Mouse (Mus musculus): Measurements from ENCODE around the gene Vapa. TPM values are rescaled to one million over a fixed set of nuclear protein-coding genes. Genes with fewer than 3 reads are reported as not detected.

Vapa gene
- polyA plus RNA-seq, 1 experiment from 2014 or later, result 163 TPM

GRCm38 (mm10) chr17:65613142-65613462, 253 bp downstream of the Vapa start:
- peak overlapping the region; percentile 100 for H3K9ac ChIP-seq (ENCODE audit: low read depth, low read length)
- H3K27me3 ChIP-seq (replicated peaks; ENCODE audit: control insufficient read depth, insufficient read depth, low read length), result no peaks in the 10 kb centered on the region
- DNase-seq (ENCODE audit: low spot score) (no peak), ATAC-seq (replicated peaks; ENCODE audit: low FRiP score) (peak; percentile 63)
- H3K9me3 ChIP-seq (ENCODE audit: control insufficient read depth, low read length), result no peaks in the 10 kb centered on the region
- H3K4me1 ChIP-seq (replicated peaks; ENCODE audit: control insufficient read depth, insufficient read depth, low read length), result peaks cover 33% of the 10 kb centered on the region
- H3K27ac ChIP-seq (ENCODE audit: low read depth, low read length), result peak overlapping the region; percentile 97
- no peaks in the 10 kb centered on the region for H3K36me3 ChIP-seq (ENCODE audit: control insufficient read depth, insufficient read depth, low read length)
- H3K4me3 ChIP-seq (ENCODE audit: low read depth, low read length), result peak overlapping the region; percentile 99
- peak overlapping the region; percentile 87 for H3K4me2 ChIP-seq
- WGBS, result under 1% methylated on average over 42 of the region's 42 CpGs

GRCm38 (mm10) chr17:65612391-65613141, 789 bp downstream of the Vapa start:
- under 1% methylated on average over 63 of the region's 91 CpGs for WGBS
- Histone ChIP-seq H3K27ac (ENCODE audit: low read depth, low read length) (peak overlapping the region; percentile 97), H3K36me3 (ENCODE audit: control insufficient read depth, insufficient read depth, low read length) (no peaks in the 10 kb centered on the region), H3K9ac (ENCODE audit: low read depth, low read length) (peak overlapping the region; percentile 100), H3K4me2 (peak overlapping the region; percentile 87), H3K9me3 (ENCODE audit: control insufficient read depth, low read length) (no peaks in the 10 kb centered on the region), H3K27me3 (replicated peaks; ENCODE audit: control insufficient read depth, insufficient read depth, low read length) (no peaks in the 10 kb centered on the region), H3K4me1 (replicated peaks; ENCODE audit: control insufficient read depth, insufficient read depth, low read length) (peaks cover 39% of the 10 kb centered on the region), H3K4me3 (ENCODE audit: low read depth, low read length) (peak overlapping the region; percentile 99)
- peak; percentile 58 for DNase-seq (ENCODE audit: low spot score)
- ATAC-seq (replicated peaks; ENCODE audit: low FRiP score), result peak; percentile 34

- ATAC-seq (replicated peaks; ENCODE audit: low FRiP score), result no peak
- DNase-seq (ENCODE audit: low spot score), result no peak
- 12% methylated on average over 4 of the region's 4 CpGs for WGBS
- Histone ChIP-seq H3K4me3 (ENCODE audit: low read depth, low read length) (peak overlapping the region; percentile 99), H3K4me1 (replicated peaks; ENCODE audit: control insufficient read depth, insufficient read depth, low read length) (peaks cover 47% of the 10 kb centered on the region), H3K9me3 (ENCODE audit: control insufficient read depth, low read length) (no peaks in the 10 kb centered on the region), H3K36me3 (ENCODE audit: control insufficient read depth, insufficient read depth, low read length) (no peaks in the 10 kb centered on the region), H3K4me2 (peak overlapping the region; percentile 87), H3K27me3 (replicated peaks; ENCODE audit: control insufficient read depth, insufficient read depth, low read length) (no peaks in the 10 kb centered on the region), H3K27ac (ENCODE audit: low read depth, low read length) (no peak overlapping the region), H3K9ac (ENCODE audit: low read depth, low read length) (peak overlapping the region; percentile 100)
These were observed 1.6 kb downstream of the Vapa start for GRCm38 (mm10) chr17:65611721-65612120.

GRCm38 (mm10) chr17:65608743-65609142, 4.6 kb downstream of the Vapa start:
- Histone ChIP-seq H3K4me3 (ENCODE audit: low read depth, low read length) (no peak overlapping the region), H3K27me3 (replicated peaks; ENCODE audit: control insufficient read depth, insufficient read depth, low read length) (no peaks in the 10 kb centered on the region), H3K4me2 (peak overlapping the region; percentile 51), H3K4me1 (replicated peaks; ENCODE audit: control insufficient read depth, insufficient read depth, low read length) (peaks cover 67% of the 10 kb centered on the region), H3K27ac (ENCODE audit: low read depth, low read length) (no peak overlapping the region), H3K9me3 (ENCODE audit: control insufficient read depth, low read length) (no peaks in the 10 kb centered on the region), H3K36me3 (ENCODE audit: control insufficient read depth, insufficient read depth, low read length) (no peaks in the 10 kb centered on the region), H3K9ac (ENCODE audit: low read depth, low read length) (no peak overlapping the region)
- 31% methylated on average over 5 of the region's 5 CpGs for WGBS
- no peak for ATAC-seq (replicated peaks; ENCODE audit: low FRiP score)
- no peak for DNase-seq (ENCODE audit: low spot score)

GRCm38 (mm10) chr17:65608312-65608687, 5.1 kb downstream of the Vapa start:
- 76% methylated on average over 2 of the region's 2 CpGs for WGBS
- H3K4me2 ChIP-seq, result peak overlapping the region; percentile 51
- no peaks in the 10 kb centered on the region for H3K36me3 ChIP-seq (ENCODE audit: control insufficient read depth, insufficient read depth, low read length)
- H3K27me3 ChIP-seq (replicated peaks; ENCODE audit: control insufficient read depth, insufficient read depth, low read length), result no peaks in the 10 kb centered on the region
- no peak for ATAC-seq (replicated peaks; ENCODE audit: low FRiP score)
- DNase-seq (ENCODE audit: low spot score), result no peak
- peaks cover 68% of the 10 kb centered on the region for H3K4me1 ChIP-seq (replicated peaks; ENCODE audit: control insufficient read depth, insufficient read depth, low read length)
- H3K9ac ChIP-seq (ENCODE audit: low read depth, low read length), result no peak overlapping the region
- H3K4me3 ChIP-seq (ENCODE audit: low read depth, low read length), result no peak overlapping the region
- H3K27ac ChIP-seq (ENCODE audit: low read depth, low read length), result no peak overlapping the region
- no peaks in the 10 kb centered on the region for H3K9me3 ChIP-seq (ENCODE audit: control insufficient read depth, low read length)

- Histone ChIP-seq H3K27ac (ENCODE audit: low read depth, low read length) (peak overlapping the region; percentile 33; the same call in 1 of the 2 replicates), H3K9ac (ENCODE audit: low read depth, low read length) (no peak overlapping the region), H3K36me3 (ENCODE audit: control insufficient read depth, insufficient read depth, low read length) (no peaks in the 10 kb centered on the region), H3K4me1 (replicated peaks; ENCODE audit: control insufficient read depth, insufficient read depth, low read length) (peaks cover 72% of the 10 kb centered on the region), H3K4me3 (ENCODE audit: low read depth, low read length) (no peak overlapping the region), H3K27me3 (replicated peaks; ENCODE audit: control insufficient read depth, insufficient read depth, low read length) (no peaks in the 10 kb centered on the region), H3K4me2 (peak overlapping the region; percentile 51), H3K9me3 (ENCODE audit: control insufficient read depth, low read length) (no peaks in the 10 kb centered on the region)
- ATAC-seq (replicated peaks; ENCODE audit: low FRiP score) (no peak), DNase-seq (ENCODE audit: low spot score) (no peak)
- WGBS, result 42% methylated on average over 7 of the region's 7 CpGs
These were observed 5.6 kb downstream of the Vapa start for GRCm38 (mm10) chr17:65607574-65608311.

GRCm38 (mm10) chr17:65606014-65606413, 7.3 kb downstream of the Vapa start:
- DNase-seq (ENCODE audit: low spot score) (no peak), ATAC-seq (replicated peaks; ENCODE audit: low FRiP score) (peak; percentile 92)
- peak overlapping the region; percentile 54 for H3K27ac ChIP-seq (ENCODE audit: low read depth, low read length)
- H3K36me3 ChIP-seq (ENCODE audit: control insufficient read depth, insufficient read depth, low read length), result no peaks in the 10 kb centered on the region
- H3K9me3 ChIP-seq (ENCODE audit: control insufficient read depth, low read length), result no peaks in the 10 kb centered on the region
- no peaks in the 10 kb centered on the region for H3K27me3 ChIP-seq (replicated peaks; ENCODE audit: control insufficient read depth, insufficient read depth, low read length)
- peak overlapping the region; percentile 51 for H3K4me2 ChIP-seq
- no peak overlapping the region for H3K4me3 ChIP-seq (ENCODE audit: low read depth, low read length)
- no peak overlapping the region for H3K9ac ChIP-seq (ENCODE audit: low read depth, low read length)
- 42% methylated on average over 4 of the region's 4 CpGs for WGBS
- H3K4me1 ChIP-seq (replicated peaks; ENCODE audit: control insufficient read depth, insufficient read depth, low read length), result peaks cover 75% of the 10 kb centered on the region

- H3K4me3 ChIP-seq (ENCODE audit: low read depth, low read length), result no peak overlapping the region
- no peaks in the 10 kb centered on the region for H3K27me3 ChIP-seq (replicated peaks; ENCODE audit: control insufficient read depth, insufficient read depth, low read length)
- ATAC-seq (replicated peaks; ENCODE audit: low FRiP score) (no peak), DNase-seq (ENCODE audit: low spot score) (no peak)
- peaks cover 67% of the 10 kb centered on the region for H3K4me1 ChIP-seq (replicated peaks; ENCODE audit: control insufficient read depth, insufficient read depth, low read length)
- no peak overlapping the region for H3K4me2 ChIP-seq
- H3K9ac ChIP-seq (ENCODE audit: low read depth, low read length), result no peak overlapping the region
- H3K9me3 ChIP-seq (ENCODE audit: control insufficient read depth, low read length), result no peaks in the 10 kb centered on the region
- H3K36me3 ChIP-seq (ENCODE audit: control insufficient read depth, insufficient read depth, low read length), result no peaks in the 10 kb centered on the region
- H3K27ac ChIP-seq (ENCODE audit: low read depth, low read length), result no peak overlapping the region
These were observed 8.5 kb downstream of the Vapa start for GRCm38 (mm10) chr17:65604892-65605291.

GRCm38 (mm10) chr17:65604315-65604714, 9.0 kb downstream of the Vapa start:
- Histone ChIP-seq H3K9me3 (ENCODE audit: control insufficient read depth, low read length) (no peaks in the 10 kb centered on the region), H3K4me1 (replicated peaks; ENCODE audit: control insufficient read depth, insufficient read depth, low read length) (peaks cover 64% of the 10 kb centered on the region), H3K4me3 (ENCODE audit: low read depth, low read length) (no peak overlapping the region), H3K36me3 (ENCODE audit: control insufficient read depth, insufficient read depth, low read length) (no peaks in the 10 kb centered on the region), H3K27ac (ENCODE audit: low read depth, low read length) (no peak overlapping the region), H3K4me2 (no peak overlapping the region), H3K27me3 (replicated peaks; ENCODE audit: control insufficient read depth, insufficient read depth, low read length) (no peaks in the 10 kb centered on the region), H3K9ac (ENCODE audit: low read depth, low read length) (no peak overlapping the region)
- DNase-seq (ENCODE audit: low spot score) (no peak), ATAC-seq (replicated peaks; ENCODE audit: low FRiP score) (no peak)
